Mouse (Mus musculus): ENCODE data around the gene Ccdc13.

DNA sequence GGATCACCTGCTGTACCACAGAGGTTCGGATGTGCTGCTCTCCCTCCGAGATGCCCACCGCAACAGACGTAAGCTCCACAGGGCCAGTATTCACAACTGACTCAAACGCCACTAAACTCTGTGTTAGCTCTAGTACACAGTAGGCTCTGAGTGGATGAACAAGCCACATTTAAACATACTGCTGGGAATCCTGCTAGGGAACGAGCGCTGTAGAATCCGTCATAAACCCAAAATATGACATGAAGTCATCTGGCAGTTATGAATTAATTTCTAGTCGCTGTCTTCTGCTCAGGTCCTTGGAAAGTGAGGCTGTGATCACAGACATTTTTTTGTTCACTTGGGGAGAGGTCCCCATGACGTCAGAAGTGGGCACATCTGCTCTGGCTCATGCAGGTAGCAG, 63.3 kb downstream of the Ccdc13 start:
- TF ChIP-seq POLR2A (IDR thresholded peaks at IDR 0.05; ENCODE audit: insufficient read length, low read depth) = no peak
- no peak for TF ChIP-seq TCF12 (IDR thresholded peaks at IDR 0.05; ENCODE audit: insufficient read depth, poor library complexity, severe bottlenecking)
- no peak for TF ChIP-seq USF1 (IDR thresholded peaks at IDR 0.05; ENCODE audit: low read depth)
- no peak for TF ChIP-seq MAX (IDR thresholded peaks at IDR 0.05; ENCODE audit: low read depth)

All from myocyte (in vitro differentiated cells).